Mouse (Mus musculus): Measurements from ENCODE around the gene Igfbp7.

DNA sequence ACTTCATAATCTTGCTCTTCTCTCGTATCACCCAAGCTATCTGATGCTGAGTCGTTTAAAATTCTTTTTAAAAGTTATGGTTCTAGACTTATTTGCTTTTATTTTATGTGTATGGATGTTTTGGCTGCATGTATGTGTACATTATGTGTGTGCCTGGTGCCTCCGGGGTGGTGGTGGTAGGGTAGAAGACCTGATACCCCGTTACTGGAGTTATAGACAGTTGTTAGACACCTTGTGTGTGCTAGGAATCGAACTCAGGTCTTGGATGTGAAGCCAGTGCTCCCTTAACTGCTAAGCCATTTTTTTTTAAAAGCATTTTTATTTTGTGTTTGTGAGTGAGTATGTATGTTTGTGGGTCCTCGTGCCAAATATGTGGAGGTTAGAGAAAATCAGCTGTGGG, 689 bp upstream of the Igfbp7 start:
- TF ChIP-seq E2F4 (IDR thresholded peaks at IDR 0.05; ENCODE audit: insufficient read depth) (no peak), POLR2A (IDR thresholded peaks at IDR 0.05; ENCODE audit: insufficient read length, low read depth) (no peak), MAX (IDR thresholded peaks at IDR 0.05; ENCODE audit: low read depth) (no peak), TCF12 (IDR thresholded peaks at IDR 0.05; ENCODE audit: insufficient read depth, poor library complexity, severe bottlenecking) (no peak), USF1 (IDR thresholded peaks at IDR 0.05; ENCODE audit: low read depth) (no peak), POLR2AphosphoS2 (IDR thresholded peaks at IDR 0.05; ENCODE audit: insufficient read length, low read depth) (no peak), CEBPB (IDR thresholded peaks at IDR 0.05; ENCODE audit: insufficient read depth, poor library complexity, severe bottlenecking) (no peak)
